In genomic region chrX:57392367-57393246, GRCm38 (mm10) we compare ENCODE assay signal across 8 mouse cellular contexts. TPM values are rescaled to one million over a fixed set of nuclear protein-coding genes. Genes with fewer than 3 reads are reported as not detected.
DNase-seq lines count a peak whose midpoint lies in the region; ATAC-seq lines count a peak whose summit lies in the region.

Gene Rbmx (minus strand): TSS chrX:57393036.

- peaks cover 12% of the 10 kb centered on the region for H3K36me3 ChIP-seq in hindbrain, embryonic 12.5 days

- DNase-seq in NIH3T3 (ENCODE audit: low read depth) = peak; percentile 93
- peak; percentile 91 to 92 for DNase-seq in cerebellum, postnatal 10 days
- DNase-seq in frontal cortex, postnatal 10 days (ENCODE audit: low spot score in 2 of 2) = peak; percentile 79 to 81
- DNase-seq in layer of hippocampus, postnatal 14 days (ENCODE audit: low spot score in 2 of 2) = peak; percentile 85 to 94
- DNase-seq in lung, postnatal 14 days = peak; percentile 83
- peak; percentile 89 for DNase-seq in retina, adult 2 months (ENCODE audit: low read depth, low spot score)
- peak; percentile 74 to 80 for DNase-seq in thymus, postnatal 36 days

- 19% methylated on average over 50 of the region's 50 CpGs for WGBS in hindbrain, embryonic 12.5 days

- peak within 1 kb of the TSS; percentile 78 for H3K9ac ChIP-seq in hindbrain, embryonic 12.5 days

- peak within 1 kb of the TSS; percentile 50 for H3K4me2 ChIP-seq in hindbrain, embryonic 12.5 days (replicated peaks)

- peak within 1 kb of the TSS; percentile 92 for H3K27ac ChIP-seq in hindbrain, embryonic 12.5 days

- H3K4me3 ChIP-seq in hindbrain, embryonic 12.5 days = peak within 1 kb of the TSS; percentile 55

- H3K27me3 ChIP-seq in hindbrain, embryonic 12.5 days = no peaks in the 10 kb centered on the region

- H3K9me3 ChIP-seq in hindbrain, embryonic 12.5 days (replicated peaks) = no peaks in the 10 kb centered on the region

- H3K4me1 ChIP-seq in hindbrain, embryonic 12.5 days = no peaks in the 10 kb centered on the region

- peak; percentile 96 for ATAC-seq in hindbrain, embryonic 12.5 days (ENCODE audit: low FRiP score)

RNA-seq across cellular contexts. Expression of gene Rbmx, which starts in this region (rescaled TPM):
- polyA plus RNA-seq in hindbrain, embryonic 12.5 days (2016; fragmentation: Nextera tagmentation; extraction: Ambion mirVana) = 245 and 255 TPM in 2 replicates
- total RNA-seq in layer of hippocampus, postnatal 14 days (2021) = 10 to 100 TPM; 65.2 to 71.4 TPM

Comparison
In these comparisons a context has a peak if more than half of its experiments do, and no peak if none do; other contexts are left out.
1. Peak in every context shown above with its lines: DNase-seq, ATAC-seq, H3K4me3 ChIP-seq and H3K27ac ChIP-seq.